Mouse (Mus musculus): ENCODE measurements around the gene Ubac1. TPM values are rescaled to one million over a fixed set of nuclear protein-coding genes. Genes with fewer than 3 reads are reported as not detected.

Ubac1 gene
- total and polyA plus RNA-seq, 3 experiments, result 80.3 to 99.7 (median 90.0) TPM

GRCm38 (mm10) chr2:25983159-25983907 lies 38.2 kb downstream of the Ubac1 start, which contains the start of gene Camsap1 (continued):
- TF ChIP-seq TCF12 (IDR thresholded peaks at IDR 0.05; ENCODE audit: low read depth, low read length), result peak; percentile 64
- peak; percentile 32; the same call in 1 of the 2 replicates for TF ChIP-seq POLR2A (IDR thresholded peaks at IDR 0.05; ENCODE audit: low read depth, low read length)
- TF ChIP-seq BHLHE40 (IDR thresholded peaks at IDR 0.05; ENCODE audit: low read depth, low read length), result no peak
- TF ChIP-seq JUN (IDR thresholded peaks at IDR 0.05; ENCODE audit: insufficient read depth, low read depth, low read length), result no peak
- no peak for TF ChIP-seq IRF4 (IDR thresholded peaks at IDR 0.05; ENCODE audit: low read depth, low read length)
- TF ChIP-seq POLR2AphosphoS2 (IDR thresholded peaks at IDR 0.05; ENCODE audit: low read depth, low read length), result no peak
- TF ChIP-seq RAD21 (IDR thresholded peaks at IDR 0.05; ENCODE audit: low read depth, low read length), result no peak
- no peak for TF ChIP-seq SMC3 (IDR thresholded peaks at IDR 0.05; ENCODE audit: low read depth, low read length)
- peak; percentile 56; the same call in 1 of the 2 replicates for TF ChIP-seq SIN3A (IDR thresholded peaks at IDR 0.05; ENCODE audit: low read length)
- no peak for TF ChIP-seq E2F4 (IDR thresholded peaks at IDR 0.05; ENCODE audit: insufficient replicate concordance, low read depth, low read length)

GRCm38 (mm10) chr2:25982426-25983091 lies 39.0 kb downstream of the Ubac1 start:
- H3K79me2 ChIP-seq (replicated peaks; ENCODE audit: control insufficient read depth, extremely low read depth, insufficient read depth, poor library complexity, severe bottlenecking), result peaks cover 29% of the 10 kb centered on the region
- in situ Hi-C loops (cut with MboI; ENCODE audit: low pct_ligation_motif_present, low pct_unique_long_range_greater_than_20kb, low sequenced_read_pairs), result no loop called here
- peak overlapping the region; percentile 60 for H3K4me2 ChIP-seq (ENCODE audit: insufficient read depth, low read depth, poor library complexity, severe bottlenecking)
- peak overlapping the region; percentile 77 for H3K9ac ChIP-seq (ENCODE audit: insufficient read depth, low read depth)
- TF ChIP-seq MEF2A (IDR thresholded peaks at IDR 0.05; ENCODE audit: borderline replicate concordance, low read depth, low read length) (0 out of 2 replicates have a peak, but pooled peaks have one; percentile 9), POLR2A (IDR thresholded peaks at IDR 0.05; ENCODE audit: low read depth, low read length) (no peak; the same call in 1 of the 2 replicates), UBTF (IDR thresholded peaks at IDR 0.05; ENCODE audit: low read depth, low read length) (no peak; the same call in 1 of the 2 replicates), MXI1 (IDR thresholded peaks at IDR 0.05; ENCODE audit: low read depth, low read length) (peak; percentile 27), E2F4 (IDR thresholded peaks at IDR 0.05; ENCODE audit: insufficient replicate concordance, low read depth, low read length) (no peak)
- H3K4me3 ChIP-seq (replicated peaks in 1 of 3; ENCODE audit: low read depth in 2 of 3, low read length in 2 of 3, poor library complexity in 1 of 3), result peak overlapping the region; percentile 74 to 85 (median 76)
- peaks cover 10% of the 10 kb centered on the region for H3K27me3 ChIP-seq (replicated peaks)
- H3K4me1 ChIP-seq (ENCODE audit: control insufficient read depth in 1 of 2, insufficient read depth in 2 of 2), result peaks cover 21 to 50% of the 10 kb centered on the region in 2 experiments
- no peak for DNase-seq (ENCODE audit: extremely low read depth)
- dilution Hi-C loops (cut with MboI; ENCODE audit: extremely low pct_ligation_motif_present, extremely low pct_unique_long_range_greater_than_20kb, low sequenced_read_pairs), result no loop called here
- no peaks in the 10 kb centered on the region for H3K9me3 ChIP-seq (replicated peaks; ENCODE audit: low read length)
- no peak overlapping the region for H3K27ac ChIP-seq (ENCODE audit: insufficient read depth, low read depth)
- no peaks in the 10 kb centered on the region for H3K36me3 ChIP-seq (replicated peaks in 1 of 2; ENCODE audit: control insufficient read depth in 1 of 2, insufficient read depth in 1 of 2, low read length in 1 of 2)

- no peaks in the 10 kb centered on the region for H3K36me3 ChIP-seq (replicated peaks in 1 of 2; ENCODE audit: control insufficient read depth in 1 of 2, insufficient read depth in 1 of 2, low read length in 1 of 2)
- peak overlapping the region; percentile 77 for H3K9ac ChIP-seq (ENCODE audit: insufficient read depth, low read depth)
- H3K27me3 ChIP-seq (replicated peaks), result peaks cover 10% of the 10 kb centered on the region
- TF ChIP-seq RAD21 (IDR thresholded peaks at IDR 0.05; ENCODE audit: low read depth, low read length) (no peak), SMC3 (IDR thresholded peaks at IDR 0.05; ENCODE audit: low read depth, low read length) (no peak), SIN3A (IDR thresholded peaks at IDR 0.05; ENCODE audit: low read length) (peak; percentile 18; the same call in 1 of the 2 replicates), MXI1 (IDR thresholded peaks at IDR 0.05; ENCODE audit: low read depth, low read length) (peak; percentile 19; the same call in 1 of the 2 replicates), EP300 (IDR thresholded peaks at IDR 0.05; ENCODE audit: low read length) (no peak), JUN (IDR thresholded peaks at IDR 0.05; ENCODE audit: insufficient read depth, low read depth, low read length) (no peak), NRF1 (IDR thresholded peaks at IDR 0.05; ENCODE audit: low read depth, low read length) (no peak), HCFC1 (IDR thresholded peaks at IDR 0.05; ENCODE audit: low read depth, low read length) (no peak; the same call in 1 of the 2 replicates), PAX5 (IDR thresholded peaks at IDR 0.05; ENCODE audit: low read length) (no peak), ZC3H11A (IDR thresholded peaks at IDR 0.05; ENCODE audit: low read depth, low read length) (no peak), E2F4 (IDR thresholded peaks at IDR 0.05; ENCODE audit: insufficient replicate concordance, low read depth, low read length) (no peak), NELFE (IDR thresholded peaks at IDR 0.05; ENCODE audit: low read depth, low read length) (no peak), MYC (IDR thresholded peaks at IDR 0.05; ENCODE audit: low read depth, low read length) (no peak), RCOR1 (conservative IDR thresholded peaks at IDR 0.05; ENCODE audit: low read depth, low read length) (no peak), CTCF (conservative IDR thresholded peaks at IDR 0.05 in 1 of 2, IDR thresholded peaks at IDR 0.05 in 1 of 2; ENCODE audit: low read depth in 2 of 2, low read length in 2 of 2) (no peak), MAFK (IDR thresholded peaks at IDR 0.05; ENCODE audit: insufficient replicate concordance, low read length) (no peak)
- H3K4me3 ChIP-seq (replicated peaks in 1 of 3; ENCODE audit: low read depth in 2 of 3, low read length in 2 of 3, poor library complexity in 1 of 3), result peak overlapping the region; percentile 74 to 85 (median 76)
- in situ Hi-C loops (cut with MboI; ENCODE audit: low pct_ligation_motif_present, low pct_unique_long_range_greater_than_20kb, low sequenced_read_pairs) (no loop called here), dilution Hi-C loops (cut with MboI; ENCODE audit: extremely low pct_ligation_motif_present, extremely low pct_unique_long_range_greater_than_20kb, low sequenced_read_pairs) (no loop called here)
- DNase-seq (ENCODE audit: extremely low read depth), result no peak
- no peaks in the 10 kb centered on the region for H3K9me3 ChIP-seq (replicated peaks; ENCODE audit: low read length)
- peak overlapping the region; percentile 60 for H3K4me2 ChIP-seq (ENCODE audit: insufficient read depth, low read depth, poor library complexity, severe bottlenecking)
- no peak overlapping the region for H3K27ac ChIP-seq (ENCODE audit: insufficient read depth, low read depth)
- peaks cover 23 to 55% of the 10 kb centered on the region in 2 experiments for H3K4me1 ChIP-seq (ENCODE audit: control insufficient read depth in 1 of 2, insufficient read depth in 2 of 2)
- H3K79me2 ChIP-seq (replicated peaks; ENCODE audit: control insufficient read depth, extremely low read depth, insufficient read depth, poor library complexity, severe bottlenecking), result peaks cover 30% of the 10 kb centered on the region
Observed at GRCm38 (mm10) chr2:25982052-25982425, 39.5 kb downstream of the Ubac1 start.

All from CH12.LX (cell line).